Mouse (Mus musculus) lung, adult 2 months (tissue): ENCODE data around the gene Fam71f2.

Experiments
- CTCF ChIP-seq: fragments of 200-500 bp; IDR thresholded peaks from 2 replicates; pipeline ENCODE4 v1.5.1; 2011; ENCODE audit warnings: mild to moderate bottlenecking, low read length, control low read depth; ENCODE audit not compliant: insufficient read depth
- POLR2A ChIP-seq: fragments of 200-500 bp; IDR thresholded peaks from 2 replicates; pipeline ENCODE4 v1.6.1; 2011; ENCODE audit warnings: low read depth, mild to moderate bottlenecking, control low read depth, low read length, borderline replicate concordance; ENCODE audit errors: extremely low read depth

DNA sequence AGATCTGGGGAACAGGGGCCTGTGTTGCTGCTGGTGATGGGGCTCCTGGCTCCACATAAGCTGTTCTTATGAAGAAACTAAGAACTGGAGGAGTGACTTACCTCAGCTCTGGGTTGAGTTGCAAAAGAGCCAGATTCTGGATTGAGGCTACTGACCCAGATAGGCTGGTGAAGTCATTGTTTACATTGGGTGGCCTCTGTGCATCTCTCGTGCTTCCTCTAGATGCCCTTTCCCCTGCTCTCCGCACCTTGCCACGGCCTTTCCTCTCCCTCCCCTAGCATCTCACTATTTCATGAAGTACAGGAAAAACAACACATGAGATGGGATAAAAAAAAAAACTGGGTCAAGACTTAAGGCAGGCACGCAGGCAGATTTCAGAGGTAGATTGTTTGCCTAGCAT is 12.5 kb upstream of the Fam71f2 start:
- no peak for TF ChIP-seq CTCF
- no peak for TF ChIP-seq POLR2A
